Mouse (Mus musculus) retina, adult 2 months (tissue): ENCODE measurements around the gene Lix1l.

Experiments
- DNase-seq: peaks from one replicate; pipeline ENCODE4 v3.0.0-alpha.2; 2012; ENCODE audit warnings: low read depth, low spot score

Lix1l gene

GRCm38 (mm10) chr3:96674442-96674841 lies 73.5 kb downstream of the Lix1l start:
- DNase-seq = no peak

- DNase-seq = no peak
Measured at GRCm38 (mm10) chr3:96675171-96675570, 74.2 kb downstream of the Lix1l start.

- DNase-seq = no peak
Measured at GRCm38 (mm10) chr3:96675690-96676089, 74.7 kb downstream of the Lix1l start.
